Mouse (Mus musculus) left cerebral cortex, adult 9 months (tissue): Measurements from ENCODE around the gene Col6a6.
"Not testable (repeated sequence)": the region's sequence is repeated elsewhere in the genome, so short reads cannot be mapped to it uniquely, and the experiment has no call there.

Experiments used
- DNase-seq, 2 experiments: peaks; one replicate each; pipeline ENCODE4 v3.0.0; 2022; ENCODE audit warnings: low spot score in 2 of 2

The Col6a6 gene

GRCm38 (mm10) chr9:105670916-105671315 is 157.0 kb downstream of the Col6a6 start:
- DNase-seq, result no peak

GRCm38 (mm10) chr9:105665269-105665668 is 162.7 kb downstream of the Col6a6 start:
- no peak for DNase-seq

GRCm38 (mm10) chr9:105659877-105660276 is 168.1 kb downstream of the Col6a6 start:
- DNase-seq, result peak in 1 of 2 experiments; percentile 61

GRCm38 (mm10) chr9:105658216-105658615 is 169.7 kb downstream of the Col6a6 start:
- DNase-seq, result no peak

GRCm38 (mm10) chr9:105656189-105656588 is 171.8 kb downstream of the Col6a6 start:
- DNase-seq, result no peak

GRCm38 (mm10) chr9:105642460-105643371 is 185.2 kb downstream of the Col6a6 start, which contains the start of gene Pik3r4:
Pik3r4 (plus strand) TSS chr9:105642978.
- peak; percentile 79 to 87 for DNase-seq

- not testable (repeated sequence) for DNase-seq
Measured at GRCm38 (mm10) chr9:105641377-105641776, 186.6 kb downstream of the Col6a6 start.
